Mouse (Mus musculus) heart, postnatal 0 days (tissue): Measurements from ENCODE around the gene Tedc1.

Source experiments
- CTCF ChIP-seq: IDR thresholded peaks from 2 replicates; pipeline ENCODE4 v1.5.1; 2016; ENCODE audit warnings: antibody characterized with exemption, control low read depth, low read depth
- EP300 ChIP-seq: IDR thresholded peaks from 2 replicates; pipeline ENCODE4 v1.6.1; 2016; ENCODE audit warnings: antibody characterized with exemption, low read depth

DNA sequence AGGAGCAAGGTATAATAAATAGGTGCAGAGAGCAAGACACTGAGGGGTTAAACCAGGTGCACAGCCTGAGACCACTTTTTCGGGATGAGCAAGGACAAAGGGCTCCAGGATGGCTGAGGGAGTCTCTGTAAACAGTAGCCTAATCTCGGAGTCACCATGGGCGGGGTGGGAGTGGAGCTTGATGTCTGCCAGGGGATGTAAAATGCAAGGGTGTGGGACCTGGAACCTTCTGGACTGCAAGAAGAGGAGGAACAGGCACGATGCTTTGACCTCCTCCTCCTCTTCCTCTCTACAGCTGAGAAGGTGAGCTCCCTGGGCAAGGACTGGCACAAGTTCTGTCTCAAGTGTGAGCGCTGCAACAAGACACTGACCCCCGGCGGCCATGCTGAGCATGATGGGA is 13.1 kb upstream of the Tedc1 start:
- TF ChIP-seq CTCF (no peak), EP300 (no peak)
